Mouse (Mus musculus): Measurements from ENCODE around the gene Fam186b.

GRCm38 (mm10) chr15:99325598-99325997 lies 29.9 kb upstream of the Fam186b start:
- TF ChIP-seq CTCF (IDR thresholded peaks at IDR 0.05; ENCODE audit: low read depth) (no peak), EP300 (optimal IDR thresholded peaks at IDR 0.05) (no peak)

All from stomach, postnatal 0 days (tissue).